Mouse (Mus musculus) liver, postnatal 0 days (tissue): Measurements from ENCODE around the gene Mmp8. TPM values are rescaled to one million over a fixed set of nuclear protein-coding genes. Genes with fewer than 3 reads are reported as not detected.
A peak's percentile ranks its signal among the peaks of the same experiment; 100 is the strongest.

Experiments
- ATAC-seq: fragments of 200-750 bp; cut with Nextera tagmentation; 2 replicates; pipeline ENCODE4 v1.8.0; 2017; ENCODE audit warnings: mild to moderate bottlenecking, moderate library complexity
- DNase-seq: peaks from one replicate; pipeline ENCODE4 v3.0.0-alpha.2; 2016
- H3K27ac ChIP-seq: fragments of 300-500 bp; sonication (generic); 2 replicates; pipeline ENCODE4 v1.5.1; 2014; ENCODE audit warnings: antibody characterized with exemption, moderate library complexity, mild to moderate bottlenecking, low read depth
- H3K27me3 ChIP-seq: fragments of 300-500 bp; sonication (generic); 2 replicates; pipeline ENCODE4 v1.6.1; 2014; ENCODE audit warnings: low read length, control low read depth, mixed read lengths; ENCODE audit not compliant: insufficient read depth
- H3K36me3 ChIP-seq: fragments of 300-500 bp; sonication (generic); replicated peaks from 2 replicates; pipeline ENCODE4 v1.6.1; 2014; ENCODE audit warnings: mild to moderate bottlenecking, control low read depth, low read length, moderate library complexity, mixed read lengths; ENCODE audit not compliant: insufficient read depth
- H3K4me1 ChIP-seq: fragments of 300-500 bp; sonication (generic); 2 replicates; pipeline ENCODE4 v1.6.1; 2014; ENCODE audit warnings: antibody characterized with exemption, mild to moderate bottlenecking, control low read depth; ENCODE audit not compliant: insufficient read depth
- H3K4me2 ChIP-seq: fragments of 300-500 bp; sonication (generic); 2 replicates; pipeline ENCODE4 v1.6.1; 2014; ENCODE audit warnings: low read depth, mild to moderate bottlenecking, low read length, moderate library complexity, mixed read lengths
- H3K4me3 ChIP-seq: fragments of 300-500 bp; sonication (generic); 2 replicates; pipeline ENCODE4 v1.5.1; 2014; ENCODE audit warnings: low read depth, low read length
- H3K9ac ChIP-seq: fragments of 300-500 bp; sonication (generic); replicated peaks from 2 replicates; pipeline ENCODE4 v1.6.1; 2014; ENCODE audit warnings: mild to moderate bottlenecking, moderate library complexity
- H3K9me3 ChIP-seq: fragments of 300-500 bp; sonication (generic); 2 replicates; pipeline ENCODE4 v1.6.1; 2016; ENCODE audit warnings: mild to moderate bottlenecking, control low read depth, low read length, mixed read lengths
- CTCF ChIP-seq: sonication (generic); IDR thresholded peaks from 2 replicates; pipeline ENCODE4 v1.5.1; 2016; ENCODE audit warnings: antibody characterized with exemption, low read depth
- EP300 ChIP-seq: IDR thresholded peaks from 2 replicates; pipeline ENCODE4 v1.6.1; 2016; ENCODE audit warnings: antibody characterized with exemption, low read depth, mild to moderate bottlenecking
- WGBS: fragments of 180-500 bp; shearing (Covaris S2); extraction: QIAGEN DNeasy Blood & Tissue Kit; methylation state at CpG from one replicate; pipeline ENCODE4 v1.1.7; 2014; ENCODE audit not compliant: insufficient replicate concordance; 5-methylcytosine and 5-hydroxymethylcytosine counted together
- polyA plus RNA-seq: library from polyadenylated mRNA; unstranded; fragments of >200 nt; fragmentation: Nextera tagmentation; extraction: Ambion mirVana; gene quantifications from 2 replicates; pipeline ENCODE4 v1.2.1, GENCODE M21; 2015

Gene Mmp8
- 16.8 and 17.2 TPM in 2 replicates for polyA plus RNA-seq

- TF ChIP-seq CTCF (no peak), EP300 (peak; percentile 46; the same call in 1 of the 2 replicates)
- no peak within 1 kb of the TSS for H3K9ac ChIP-seq
- no peak within 1 kb of the TSS for H3K27ac ChIP-seq
- DNase-seq, result peak; percentile 17
- peak; percentile 59; the same call in 1 of the 2 replicates for ATAC-seq
- H3K4me1 ChIP-seq, result no peaks in the 10 kb centered on the region
- H3K9me3 ChIP-seq, result no peaks in the 10 kb centered on the region
- H3K4me2 ChIP-seq, result peak within 1 kb of the TSS; percentile 9; the same call in 1 of the 2 replicates
- no peaks in the 10 kb centered on the region for H3K27me3 ChIP-seq
- no peaks in the 10 kb centered on the region for H3K36me3 ChIP-seq
- H3K4me3 ChIP-seq, result no peak within 1 kb of the TSS
- 60% methylated on average over 8 of the region's 8 CpGs for WGBS
Measured at GRCm38 (mm10) chr9:7558221-7559017, at the start of gene Mmp8. TSS of gene Mmp8 (plus strand) at chr9:7558456.

GRCm38 (mm10) chr9:7509619-7510233 lies 48.5 kb upstream of the Mmp8 start:
- TF ChIP-seq CTCF (no peak), EP300 (no peak)
- no peak for DNase-seq
- no peaks in the 10 kb centered on the region for H3K9me3 ChIP-seq
- no peaks in the 10 kb centered on the region for H3K4me1 ChIP-seq
- no peak for ATAC-seq
- no peaks in the 10 kb centered on the region for H3K36me3 ChIP-seq
- H3K27me3 ChIP-seq, result no peaks in the 10 kb centered on the region
- H3K9ac ChIP-seq, result no peak overlapping the region
- WGBS, result 85% methylated on average over 10 of the region's 10 CpGs
- H3K4me3 ChIP-seq, result no peak overlapping the region
- no peak overlapping the region for H3K4me2 ChIP-seq
- no peak overlapping the region for H3K27ac ChIP-seq

- 65% methylated on average over 4 of the region's 4 CpGs for WGBS
- DNase-seq (no peak), ATAC-seq (no peak)
- Histone ChIP-seq H3K4me3 (no peak overlapping the region), H3K27ac (no peak overlapping the region), H3K27me3 (no peaks in the 10 kb centered on the region), H3K4me1 (no peaks in the 10 kb centered on the region), H3K9me3 (no peaks in the 10 kb centered on the region), H3K9ac (no peak overlapping the region), H3K4me2 (no peak overlapping the region), H3K36me3 (no peaks in the 10 kb centered on the region)
- TF ChIP-seq CTCF (no peak), EP300 (no peak)
Measured at GRCm38 (mm10) chr9:7517944-7518571, 40.2 kb upstream of the Mmp8 start.

GRCm38 (mm10) chr9:7526255-7526940 lies 31.9 kb upstream of the Mmp8 start:
- no peak overlapping the region for H3K27ac ChIP-seq
- H3K9me3 ChIP-seq, result no peaks in the 10 kb centered on the region
- H3K4me3 ChIP-seq, result no peak overlapping the region
- ATAC-seq, result no peak
- H3K9ac ChIP-seq, result no peak overlapping the region
- H3K4me2 ChIP-seq, result no peak overlapping the region
- H3K36me3 ChIP-seq, result no peaks in the 10 kb centered on the region
- WGBS, result 66% methylated on average over 4 of the region's 4 CpGs
- no peaks in the 10 kb centered on the region for H3K27me3 ChIP-seq
- no peak for DNase-seq
- H3K4me1 ChIP-seq, result no peaks in the 10 kb centered on the region
- no peak for TF ChIP-seq CTCF
- no peak for TF ChIP-seq EP300

- Histone ChIP-seq H3K36me3 (no peaks in the 10 kb centered on the region), H3K4me1 (no peaks in the 10 kb centered on the region), H3K4me2 (no peak overlapping the region), H3K9me3 (no peaks in the 10 kb centered on the region), H3K27me3 (no peaks in the 10 kb centered on the region), H3K27ac (no peak overlapping the region), H3K4me3 (no peak overlapping the region), H3K9ac (no peak overlapping the region)
- TF ChIP-seq CTCF (no peak), EP300 (no peak)
- DNase-seq, result no peak
- no peak for ATAC-seq
Measured at GRCm38 (mm10) chr9:7542763-7543162, 15.5 kb upstream of the Mmp8 start.

- Histone ChIP-seq H3K9ac (no peak overlapping the region), H3K27me3 (no peaks in the 10 kb centered on the region), H3K4me3 (no peak overlapping the region), H3K9me3 (no peaks in the 10 kb centered on the region), H3K36me3 (no peaks in the 10 kb centered on the region), H3K4me2 (no peak overlapping the region), H3K4me1 (no peaks in the 10 kb centered on the region), H3K27ac (no peak overlapping the region)
- no peak for DNase-seq
- no peak for ATAC-seq
- TF ChIP-seq EP300 (no peak), CTCF (no peak)
- 39% methylated on average over 1 of the region's 1 CpGs for WGBS
Measured at GRCm38 (mm10) chr9:7544923-7545457, 13.3 kb upstream of the Mmp8 start.
